Mouse (Mus musculus) c-Kit-negative CD71-positive TER-119-positive erythroid progenitor cells, embryonic 14.5 days (primary cell): ENCODE measurements around the gene Pou2af1.

Experiments used
- DNase-seq: peaks from one replicate; pipeline ENCODE4 v3.0.0-alpha.2; 2013; ENCODE audit warnings: low read depth, low spot score

The Pou2af1 gene

DNA sequence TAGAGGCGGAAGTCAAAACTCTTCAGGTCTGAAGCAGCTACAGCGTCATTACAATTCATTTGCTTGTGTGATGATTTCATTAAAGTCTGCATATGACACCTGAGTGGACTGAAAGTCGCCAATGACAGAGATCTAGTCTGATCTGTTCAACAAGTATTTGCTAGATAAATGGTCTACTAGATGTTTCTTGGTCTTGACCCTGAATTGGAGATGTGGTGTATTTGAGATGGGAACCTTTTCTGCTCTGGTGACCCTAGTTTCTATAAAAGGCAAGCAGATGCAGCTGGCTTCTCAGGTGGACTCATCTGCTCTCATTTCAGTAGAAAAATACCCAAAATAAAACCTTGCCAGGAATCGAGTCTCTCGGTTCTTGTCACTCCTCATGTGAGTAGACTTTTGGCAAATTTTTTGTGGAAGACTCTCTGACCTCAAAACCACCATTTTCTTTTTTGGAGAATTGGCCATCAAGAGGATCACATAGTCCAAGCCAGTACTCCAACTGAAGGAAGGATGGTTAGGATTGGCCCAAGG is 12.2 kb downstream of the Pou2af1 start:
- no peak for DNase-seq

DNA sequence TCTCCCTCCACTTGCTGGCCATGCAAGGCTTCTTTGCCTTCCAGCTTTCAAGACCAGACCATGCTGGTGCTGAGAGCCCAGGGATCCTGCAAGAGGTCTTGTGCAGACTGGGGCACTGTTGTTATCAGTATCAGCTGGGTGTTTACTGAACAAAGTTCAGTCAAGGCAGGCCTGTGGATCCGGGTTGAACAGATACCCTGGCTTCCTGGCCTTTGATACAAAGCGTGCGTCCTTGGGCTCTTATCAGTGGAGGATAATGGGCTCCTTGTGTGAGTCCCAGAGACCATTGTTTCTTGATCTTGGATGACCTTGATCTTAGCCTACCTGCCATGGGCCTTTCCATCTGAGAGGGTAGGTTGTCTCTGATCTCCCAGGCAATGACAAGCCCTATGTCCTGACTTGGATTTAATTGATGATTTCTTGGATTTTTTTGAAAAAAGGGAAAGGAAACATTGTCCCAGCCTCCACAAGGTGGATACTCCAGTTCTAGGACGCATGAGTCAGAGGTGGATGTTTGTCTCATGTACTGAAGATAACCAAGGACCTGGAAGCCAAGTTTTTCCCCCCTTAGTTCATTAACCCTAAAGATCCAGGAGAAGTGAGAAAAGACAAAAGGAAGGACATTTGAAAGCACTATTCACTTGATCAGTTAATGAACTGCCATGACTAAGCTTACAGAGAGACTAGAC is 17.3 kb downstream of the Pou2af1 start:
- DNase-seq, result no peak

DNA sequence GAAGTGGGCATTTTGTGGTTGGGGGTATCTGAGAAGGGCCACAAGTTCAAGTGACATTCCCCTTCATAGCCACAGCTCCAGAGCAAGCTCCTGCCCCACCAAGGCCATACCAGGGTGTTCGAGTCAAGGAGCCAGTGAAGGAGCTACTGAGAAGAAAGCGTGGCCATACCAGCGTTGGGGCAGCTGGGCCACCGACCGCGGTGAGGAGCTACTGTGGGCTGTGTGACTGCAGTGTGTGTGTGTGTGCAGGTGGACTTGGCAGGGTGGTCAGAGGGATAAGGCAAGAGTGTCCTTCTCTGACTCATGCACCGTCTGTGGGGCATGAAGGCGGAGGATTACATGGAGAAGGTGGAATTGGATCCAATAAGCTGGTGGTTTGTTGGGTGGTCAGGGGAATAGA is 18.7 kb downstream of the Pou2af1 start:
- DNase-seq, result no peak

DNA sequence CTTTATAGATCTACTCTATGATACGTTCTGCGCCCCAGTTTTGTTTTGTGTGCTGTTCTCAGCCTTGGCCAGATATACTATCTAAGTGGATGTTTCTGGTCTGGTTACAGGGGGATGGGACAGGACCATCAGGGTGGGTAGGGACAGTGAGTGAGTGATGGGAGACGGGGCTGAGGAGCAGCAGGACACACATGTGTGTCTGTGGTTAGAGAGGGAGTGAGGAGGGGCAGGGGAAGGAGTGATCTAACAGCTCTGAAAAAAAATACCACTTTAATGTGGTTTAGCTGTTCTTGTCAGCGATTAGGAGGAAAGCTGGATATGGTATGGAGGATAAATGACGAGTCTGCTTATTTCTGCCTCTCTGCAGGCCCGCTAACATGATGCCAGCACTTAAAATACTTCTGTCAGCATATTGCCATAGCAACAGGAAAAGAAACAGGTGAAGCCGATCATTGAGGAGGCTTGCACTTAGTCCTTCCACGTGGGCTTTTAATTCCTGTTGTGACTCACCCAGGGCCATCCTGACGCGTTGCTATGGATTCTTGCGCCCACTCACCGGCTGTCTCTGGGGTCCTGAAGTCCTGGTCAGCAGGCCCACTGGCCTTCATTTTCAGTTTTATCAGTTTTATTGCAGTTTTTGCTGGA is 25.4 kb downstream of the Pou2af1 start:
- no peak for DNase-seq

DNA sequence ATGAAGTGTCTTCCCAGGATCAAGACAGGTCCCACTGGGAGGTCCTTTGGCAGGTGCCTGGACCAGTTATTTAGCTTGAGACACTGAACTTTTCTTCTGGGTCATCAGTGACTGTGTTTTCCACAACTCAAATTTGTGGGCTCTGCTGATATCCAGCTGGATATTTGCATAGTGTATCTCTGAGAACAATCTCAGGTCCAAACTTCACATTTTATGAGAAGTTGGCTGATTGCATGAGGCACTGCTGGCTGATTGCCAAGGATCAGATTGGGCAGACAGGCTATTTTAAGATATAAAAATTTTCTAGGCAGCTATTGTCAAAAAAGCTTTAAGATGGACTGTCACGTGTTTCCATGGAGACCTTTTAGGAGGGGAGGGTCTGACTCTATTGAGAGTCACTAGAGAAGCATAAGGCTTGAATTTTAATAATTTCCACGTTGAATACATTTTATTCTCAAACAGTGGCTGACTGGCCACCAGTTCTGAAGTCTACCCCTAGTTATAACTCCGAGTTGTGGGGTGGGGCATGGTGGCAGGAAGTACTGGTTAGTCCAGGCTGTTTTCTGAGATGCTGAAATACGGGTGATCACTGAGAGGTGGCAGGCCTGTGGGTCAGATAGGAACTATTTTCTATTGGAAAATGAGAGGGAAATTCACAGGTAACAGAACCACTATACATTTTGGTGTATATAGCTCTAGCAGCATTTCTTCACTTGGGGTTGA is 43.4 kb downstream of the Pou2af1 start:
- no peak for DNase-seq

DNA sequence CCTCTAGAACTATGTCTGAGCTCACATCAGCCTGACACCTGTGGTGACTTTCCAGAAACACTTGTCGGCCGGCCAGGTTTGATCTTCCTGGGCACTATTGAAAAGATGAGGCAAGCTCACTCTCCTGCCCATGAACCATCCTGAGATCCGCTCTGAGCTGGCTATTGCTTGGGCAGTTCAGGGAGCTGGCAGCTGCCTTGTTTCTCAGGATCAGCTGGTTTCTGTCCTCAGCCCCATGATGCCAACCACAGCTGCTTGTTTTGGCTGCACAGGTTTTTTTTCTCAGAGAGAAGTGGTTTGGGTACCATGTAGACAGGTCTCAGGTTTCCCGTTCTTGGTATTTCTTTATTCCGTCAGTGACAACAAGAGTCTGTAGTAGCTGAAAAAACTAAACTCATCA is 44.9 kb downstream of the Pou2af1 start:
- DNase-seq, result no peak

DNA sequence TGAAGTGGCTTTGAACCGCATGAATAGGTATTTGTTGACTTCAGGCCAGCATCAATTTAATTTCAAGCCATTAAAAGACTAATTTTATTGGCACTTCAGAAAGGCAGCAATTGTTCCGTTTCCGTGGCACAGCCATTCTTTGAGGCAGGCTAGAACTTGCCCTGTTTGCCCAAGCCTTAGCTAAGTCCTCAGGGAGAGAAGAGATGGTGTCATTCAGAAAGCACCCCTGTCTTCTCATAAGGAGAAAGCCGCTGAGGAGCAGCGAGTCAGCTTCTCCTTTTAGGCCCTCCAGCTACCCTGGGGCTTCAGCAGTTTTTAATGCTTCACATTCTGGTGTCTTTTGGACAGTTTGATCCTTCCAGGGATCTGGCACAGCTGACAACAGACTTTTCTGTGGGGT is 55.3 kb downstream of the Pou2af1 start:
- no peak for DNase-seq

DNA sequence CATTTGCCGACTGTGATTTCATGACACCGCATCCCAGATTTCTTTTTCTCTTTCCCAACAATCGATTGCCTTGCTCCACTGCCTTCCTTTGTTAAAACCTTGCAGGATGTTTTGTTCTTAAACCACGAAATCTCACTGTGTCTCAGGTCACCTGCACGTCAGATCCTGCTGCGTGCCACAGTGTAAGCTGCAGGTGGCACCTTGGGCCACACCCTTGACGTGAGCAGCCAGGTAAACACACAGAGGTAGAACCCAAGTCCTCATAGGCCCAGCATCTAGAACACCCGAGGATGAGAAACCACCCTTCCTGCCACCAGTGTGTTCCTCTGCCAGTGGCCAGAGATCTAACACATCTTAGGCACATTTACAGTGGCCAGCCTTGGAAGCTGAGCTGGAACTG is 57.6 kb downstream of the Pou2af1 start:
- DNase-seq, result no peak

DNA sequence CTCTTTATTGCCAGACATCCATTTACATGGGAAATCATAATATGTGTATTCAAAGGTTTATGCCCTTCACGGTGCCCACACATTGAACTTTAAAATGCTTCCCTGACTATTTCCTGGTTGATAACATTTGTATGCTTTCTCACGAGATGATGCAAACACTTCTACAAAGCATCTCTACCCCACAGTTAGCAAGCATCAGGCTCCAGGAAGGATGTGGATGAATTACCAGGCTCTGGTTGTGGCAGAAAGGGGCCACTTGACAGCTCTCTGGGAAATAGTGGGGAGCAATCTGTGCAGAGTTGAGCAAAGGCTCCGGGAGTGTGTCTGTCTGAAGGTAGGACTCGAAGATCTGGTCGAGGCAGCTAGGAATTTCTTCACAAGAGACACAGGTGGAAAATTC is 58.6 kb downstream of the Pou2af1 start:
- no peak for DNase-seq

DNA sequence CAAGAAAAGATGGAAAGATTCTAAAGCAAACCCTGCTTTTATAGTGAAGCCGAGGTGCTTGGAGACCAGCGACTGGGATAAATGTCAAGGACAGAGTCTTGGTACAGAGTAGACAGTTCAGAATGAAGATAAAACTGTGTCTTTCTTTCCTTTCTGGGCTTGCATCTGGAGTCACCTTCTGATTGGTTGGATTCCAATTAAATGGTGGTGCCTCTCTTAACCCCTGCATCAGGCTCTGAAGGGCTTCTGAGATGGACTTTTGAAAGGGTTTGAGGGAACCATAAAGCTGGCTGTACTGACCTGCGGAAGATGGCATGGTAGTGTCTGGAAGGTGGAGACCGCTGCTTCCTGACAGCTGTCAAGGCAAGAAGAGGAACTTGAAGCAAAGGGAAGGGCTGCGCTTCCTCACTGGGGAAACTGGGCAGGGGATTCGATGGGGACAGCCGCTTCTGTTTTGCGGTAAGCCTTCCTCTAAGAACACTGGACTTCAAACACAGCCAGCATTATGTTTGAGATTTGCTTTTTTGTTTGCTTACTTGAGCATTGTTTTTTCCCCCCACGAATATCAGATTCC is 60.2 kb downstream of the Pou2af1 start:
- DNase-seq, result no peak

DNA sequence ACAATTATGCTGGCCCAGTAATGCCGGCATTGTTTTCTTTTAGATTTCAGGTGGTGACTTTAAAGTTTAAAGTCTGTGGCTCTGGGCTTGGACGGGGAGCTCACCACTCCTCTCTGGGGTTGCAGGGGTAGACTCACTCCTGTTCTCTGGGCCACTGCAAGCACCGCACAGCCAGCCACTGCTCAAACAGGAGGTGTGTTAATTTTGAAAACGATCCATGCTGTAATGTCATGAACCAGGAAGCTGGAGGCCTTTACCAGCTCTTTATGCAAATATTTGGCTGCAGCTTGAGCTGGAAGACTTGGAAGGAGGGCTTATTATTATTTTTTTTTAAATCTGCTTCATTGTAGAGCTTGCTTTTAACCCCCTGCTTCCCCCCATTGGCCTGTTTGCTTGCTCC is 61.2 kb downstream of the Pou2af1 start:
- no peak for DNase-seq

DNA sequence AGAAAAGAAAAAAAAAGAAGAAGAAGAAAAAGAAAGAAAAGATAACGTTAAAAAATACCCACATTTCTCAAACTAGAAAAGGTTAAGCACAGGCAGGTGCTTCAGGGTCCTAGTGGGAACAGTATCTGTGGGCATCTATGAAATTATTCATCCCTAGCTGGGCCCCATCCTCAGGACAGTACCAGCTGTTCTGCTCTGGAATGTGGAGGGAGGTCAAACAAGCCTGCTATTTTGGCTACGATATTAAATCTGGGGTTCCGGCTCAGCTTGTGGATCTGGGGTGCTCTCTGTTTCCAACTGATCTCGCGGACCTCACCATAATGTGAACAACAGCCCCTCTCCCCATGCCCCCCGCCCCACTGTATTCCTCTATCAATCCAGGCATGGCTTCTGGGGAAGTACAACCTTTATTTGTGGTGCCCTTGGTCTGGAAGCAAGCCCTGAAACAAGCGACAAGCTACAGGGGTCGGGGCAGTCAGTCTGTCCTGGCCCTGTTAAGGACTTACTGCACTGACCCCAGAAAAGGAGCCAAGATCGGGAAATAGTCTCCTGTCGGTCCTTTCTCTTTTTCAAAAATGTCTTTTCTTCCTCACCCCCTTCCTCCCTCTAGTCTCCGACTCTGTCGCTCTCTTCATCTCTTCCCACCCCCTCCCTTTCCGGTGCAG is 64.5 kb downstream of the Pou2af1 start:
- no peak for DNase-seq

DNA sequence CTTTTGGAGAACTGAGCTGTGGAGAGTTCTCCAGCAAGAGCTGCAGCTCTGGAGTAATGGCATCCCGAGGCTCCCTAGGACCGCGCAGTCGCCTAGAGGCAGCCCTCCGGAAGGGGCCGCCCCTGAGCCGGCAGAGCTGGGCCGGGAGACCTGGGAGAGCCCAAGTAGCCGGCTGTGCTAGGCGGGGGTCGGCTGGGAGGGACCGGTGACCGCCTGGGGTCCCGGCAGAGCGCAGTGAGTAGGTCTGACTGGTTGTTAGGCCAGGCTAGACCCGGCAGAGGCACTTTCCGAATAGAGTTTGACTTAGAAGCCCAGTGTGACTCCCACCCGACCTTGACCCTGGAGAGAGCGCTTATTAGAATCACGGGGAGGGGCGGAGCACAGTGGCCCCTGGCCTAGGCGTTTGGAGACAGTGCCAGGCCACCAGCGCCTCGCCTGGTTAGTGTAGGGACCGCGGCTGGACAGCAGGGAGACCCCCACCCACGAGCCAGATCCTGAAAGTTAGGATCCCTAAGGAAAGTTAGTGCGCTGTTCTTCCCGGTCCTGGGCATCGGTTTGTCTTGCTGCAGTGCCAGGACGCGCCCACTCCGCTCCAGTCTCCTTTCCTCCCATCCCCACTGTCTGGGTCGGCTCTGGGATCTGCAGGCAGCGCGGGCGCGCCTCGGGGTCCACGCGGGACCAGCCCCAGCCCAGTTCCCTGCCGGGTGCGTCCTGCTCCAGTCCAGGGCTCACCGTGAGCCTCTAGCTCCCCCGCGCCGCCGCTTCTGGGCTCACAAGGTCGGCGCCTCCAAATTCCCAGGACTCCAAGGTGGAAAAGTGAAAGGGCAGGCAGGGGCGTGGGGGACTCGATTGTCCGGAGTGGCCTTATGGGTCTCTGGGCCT is 65.2 kb downstream of the Pou2af1 start, which contains the start of gene Colca2:
Gene Colca2 (minus strand): TSS at position 70 of the 882 bp plus-strand sequence.
- DNase-seq, result no peak

DNA sequence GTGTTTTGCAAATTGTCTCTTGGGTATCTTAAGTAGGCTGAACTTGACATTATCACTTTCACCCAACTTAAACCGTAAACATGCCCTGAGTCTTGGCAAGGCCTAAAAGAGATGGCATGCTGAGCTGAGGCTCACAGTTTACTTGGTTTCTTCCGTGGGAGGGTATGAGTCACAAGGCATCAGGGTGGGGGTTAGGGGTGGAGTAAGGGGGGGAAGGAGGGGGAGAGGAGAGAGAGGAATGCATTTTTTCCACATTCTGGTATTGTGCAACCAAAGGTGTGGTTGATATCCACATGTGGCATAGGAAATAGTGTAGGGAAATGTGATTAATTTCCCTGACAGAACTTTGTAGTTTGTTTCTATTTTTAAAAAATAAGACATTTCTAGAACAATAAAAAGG is 72.6 kb downstream of the Pou2af1 start:
- no peak for DNase-seq
